Mouse (Mus musculus) stomach, postnatal 0 days (tissue): ENCODE measurements at regions not wholly inside any gene's neighbourhood (a gene's known extent, or its start where the extent isn't known, plus 50 kb on each side); places are given as distances from the start of the nearest gene placed in this dataset.
A peak's percentile ranks its signal among the peaks of the same experiment; 100 is the strongest.

ENCODE experiments used
- CTCF ChIP-seq: IDR thresholded peaks from 2 replicates; pipeline ENCODE4 v1.5.1; 2016; ENCODE audit warnings: antibody characterized with exemption, low read depth, mild to moderate bottlenecking, moderate library complexity
- EP300 ChIP-seq: optimal IDR thresholded peaks from 2 replicates; pipeline ENCODE3; 2016; ENCODE audit warnings: antibody characterized with exemption

- TF ChIP-seq CTCF (peak; percentile 46), EP300 (no peak)
These were observed 496.4 kb downstream of the Nedd1 start for GRCm38 (mm10) chr10:92225818-92226217.
